Mouse (Mus musculus) ES-E14 (cell line): ENCODE measurements around the gene Cox10.

Experiments used
- MAFK ChIP-seq: IDR thresholded peaks from 2 replicates; pipeline ENCODE4 v1.6.1; 2014; ENCODE audit warnings: mild to moderate bottlenecking, low read depth, low read length, inconsistent platforms; ENCODE audit not compliant: insufficient read depth
- ZNF384 ChIP-seq: IDR thresholded peaks from 2 replicates; pipeline ENCODE4 v1.6.1; 2012; ENCODE audit warnings: low read depth, low read length, inconsistent platforms

DNA sequence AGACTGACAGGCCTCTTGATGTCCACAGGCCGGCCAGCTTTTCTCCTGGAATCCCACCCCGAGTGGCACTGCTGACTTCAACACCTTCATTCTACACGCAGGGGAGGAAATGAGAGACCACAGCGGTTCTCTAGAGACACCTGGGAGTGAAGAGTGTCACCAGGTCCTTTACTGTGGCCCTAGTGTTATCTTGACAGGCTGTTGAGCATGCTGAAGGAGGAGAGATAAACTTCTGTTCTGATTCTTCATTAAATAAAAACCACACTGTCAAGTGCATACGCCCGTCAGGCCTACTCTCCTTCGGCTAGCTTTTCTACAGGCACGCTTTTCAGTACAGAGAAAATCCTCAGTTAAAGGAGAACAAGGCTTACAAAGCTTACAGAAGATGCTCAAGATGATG, 60.0 kb downstream of the Cox10 start:
- TF ChIP-seq ZNF384 = no peak
- TF ChIP-seq MAFK = no peak
